Mouse (Mus musculus): ENCODE results near the gene Kntc1. TPM values are rescaled to one million over a fixed set of nuclear protein-coding genes. Genes with fewer than 3 reads are reported as not detected.
A peak's percentile ranks its signal among the peaks of the same experiment; 100 is the strongest.

The Kntc1 gene
- total RNA-seq (2014; rRNA removed) = 0.37 and 0.94 TPM in 2 replicates
- 0.04 and 0.26 TPM in 2 replicates for polyA plus RNA-seq (2012; rRNA removed)

- H3K4me3 ChIP-seq (ENCODE audit: insufficient read depth, low read depth, low read length) = peak within 1 kb of the TSS; percentile 72
- peak within 1 kb of the TSS; percentile 94 for H3K27ac ChIP-seq (replicated peaks; ENCODE audit: insufficient read depth, low read depth, low read length)
- H3K36me3 ChIP-seq (ENCODE audit: control insufficient read depth, insufficient read depth, low read length) = peaks cover 9% of the 10 kb centered on the region
- peak; percentile 97 for DNase-seq (ENCODE audit: extremely low read depth, low read depth, low spot score)
- no peaks in the 10 kb centered on the region for H3K27me3 ChIP-seq (ENCODE audit: control insufficient read depth, insufficient read depth, low read length)
- TF ChIP-seq POLR2A (IDR thresholded peaks at IDR 0.05; ENCODE audit: extremely low read depth, insufficient read depth, low read length) (peak; percentile 96), CTCF (IDR thresholded peaks at IDR 0.05; ENCODE audit: low read depth, low read length) (peak; percentile 27; the same call in 1 of the 2 replicates)
- H3K79me2 ChIP-seq (ENCODE audit: control insufficient read depth, insufficient read depth, low read length) = peaks cover 11% of the 10 kb centered on the region; the same call in 1 of the 2 replicates
- under 1% methylated on average over 63 of the region's 63 CpGs for WGBS
- H3K9ac ChIP-seq (ENCODE audit: low read depth, low read length) = peak within 1 kb of the TSS; percentile 82
- peaks cover 15% of the 10 kb centered on the region for H3K4me1 ChIP-seq (ENCODE audit: control insufficient read depth, insufficient read depth, low read length)
Observed at GRCm38 (mm10) chr5:123749065-123750064, at the start of gene Kntc1, which contains the start of gene Rsrc2. Gene Kntc1, plus strand, starts transcription at chr5:123749716. Gene Rsrc2, minus strand, starts transcription at chr5:123749414.

- peaks cover 33% of the 10 kb centered on the region for H3K36me3 ChIP-seq (ENCODE audit: control insufficient read depth, insufficient read depth, low read length)
Observed at GRCm38 (mm10) chr5:123700625-123701024, 48.9 kb upstream of the Kntc1 start.

GRCm38 (mm10) chr5:123708598-123708997, 40.9 kb upstream of the Kntc1 start:
- no peak overlapping the region for H3K4me3 ChIP-seq (ENCODE audit: insufficient read depth, low read depth, low read length)
- no peak for TF ChIP-seq CTCF (IDR thresholded peaks at IDR 0.05; ENCODE audit: low read depth, low read length)
- no peak for TF ChIP-seq POLR2A (IDR thresholded peaks at IDR 0.05; ENCODE audit: extremely low read depth, insufficient read depth, low read length)
- DNase-seq (ENCODE audit: extremely low read depth, low read depth, low spot score) = no peak
- H3K9ac ChIP-seq (ENCODE audit: low read depth, low read length) = no peak overlapping the region
- no peaks in the 10 kb centered on the region for H3K79me2 ChIP-seq (ENCODE audit: control insufficient read depth, insufficient read depth, low read length)
- peaks cover 4% of the 10 kb centered on the region; the same call in 1 of the 2 replicates for H3K4me1 ChIP-seq (ENCODE audit: control insufficient read depth, insufficient read depth, low read length)
- peaks cover 56% of the 10 kb centered on the region for H3K36me3 ChIP-seq (ENCODE audit: control insufficient read depth, insufficient read depth, low read length)
- H3K27me3 ChIP-seq (ENCODE audit: control insufficient read depth, insufficient read depth, low read length) = no peaks in the 10 kb centered on the region
- no peak overlapping the region for H3K27ac ChIP-seq (replicated peaks; ENCODE audit: insufficient read depth, low read depth, low read length)
- 91% methylated on average over 12 of the region's 12 CpGs for WGBS

More at GRCm38 (mm10) chr5:123700625-123701024, 48.9 kb upstream of the Kntc1 start:
- 42% methylated on average over 11 of the region's 11 CpGs for WGBS
- Histone ChIP-seq H3K27ac (replicated peaks; ENCODE audit: insufficient read depth, low read depth, low read length) (no peak overlapping the region), H3K4me1 (ENCODE audit: control insufficient read depth, insufficient read depth, low read length) (no peaks in the 10 kb centered on the region), H3K4me3 (ENCODE audit: insufficient read depth, low read depth, low read length) (no peak overlapping the region), H3K9ac (ENCODE audit: low read depth, low read length) (no peak overlapping the region), H3K27me3 (ENCODE audit: control insufficient read depth, insufficient read depth, low read length) (no peaks in the 10 kb centered on the region), H3K79me2 (ENCODE audit: control insufficient read depth, insufficient read depth, low read length) (no peaks in the 10 kb centered on the region)
- DNase-seq (ENCODE audit: extremely low read depth, low read depth, low spot score) = peak; percentile 48
- TF ChIP-seq POLR2A (IDR thresholded peaks at IDR 0.05; ENCODE audit: extremely low read depth, insufficient read depth, low read length) (no peak), CTCF (IDR thresholded peaks at IDR 0.05; ENCODE audit: low read depth, low read length) (peak; percentile 13; the same call in 1 of the 2 replicates)

GRCm38 (mm10) chr5:123709571-123709970, 39.9 kb upstream of the Kntc1 start:
- H3K27ac ChIP-seq (replicated peaks; ENCODE audit: insufficient read depth, low read depth, low read length) = no peak overlapping the region
- 41% methylated on average over 4 of the region's 4 CpGs for WGBS
- no peaks in the 10 kb centered on the region for H3K27me3 ChIP-seq (ENCODE audit: control insufficient read depth, insufficient read depth, low read length)
- DNase-seq (ENCODE audit: extremely low read depth, low read depth, low spot score) = peak; percentile 54
- H3K36me3 ChIP-seq (ENCODE audit: control insufficient read depth, insufficient read depth, low read length) = peaks cover 60% of the 10 kb centered on the region
- no peaks in the 10 kb centered on the region for H3K79me2 ChIP-seq (ENCODE audit: control insufficient read depth, insufficient read depth, low read length)
- H3K4me3 ChIP-seq (ENCODE audit: insufficient read depth, low read depth, low read length) = no peak overlapping the region
- no peak overlapping the region for H3K9ac ChIP-seq (ENCODE audit: low read depth, low read length)
- TF ChIP-seq POLR2A (IDR thresholded peaks at IDR 0.05; ENCODE audit: extremely low read depth, insufficient read depth, low read length) = no peak
- no peak for TF ChIP-seq CTCF (IDR thresholded peaks at IDR 0.05; ENCODE audit: low read depth, low read length)
- H3K4me1 ChIP-seq (ENCODE audit: control insufficient read depth, insufficient read depth, low read length) = peaks cover 4% of the 10 kb centered on the region; the same call in 1 of the 2 replicates

- H3K27me3 ChIP-seq (ENCODE audit: control insufficient read depth, insufficient read depth, low read length) = no peaks in the 10 kb centered on the region
- H3K4me3 ChIP-seq (ENCODE audit: insufficient read depth, low read depth, low read length) = no peak overlapping the region
- peaks cover 5% of the 10 kb centered on the region for H3K4me1 ChIP-seq (ENCODE audit: control insufficient read depth, insufficient read depth, low read length)
- 92% methylated on average over 6 of the region's 6 CpGs for WGBS
- H3K27ac ChIP-seq (replicated peaks; ENCODE audit: insufficient read depth, low read depth, low read length) = no peak overlapping the region
- TF ChIP-seq POLR2A (IDR thresholded peaks at IDR 0.05; ENCODE audit: extremely low read depth, insufficient read depth, low read length) (no peak), CTCF (IDR thresholded peaks at IDR 0.05; ENCODE audit: low read depth, low read length) (no peak)
- no peak for DNase-seq (ENCODE audit: extremely low read depth, low read depth, low spot score)
- no peak overlapping the region for H3K9ac ChIP-seq (ENCODE audit: low read depth, low read length)
- peaks cover 46% of the 10 kb centered on the region for H3K36me3 ChIP-seq (ENCODE audit: control insufficient read depth, insufficient read depth, low read length)
- peaks cover 9% of the 10 kb centered on the region; the same call in 1 of the 2 replicates for H3K79me2 ChIP-seq (ENCODE audit: control insufficient read depth, insufficient read depth, low read length)
Observed at GRCm38 (mm10) chr5:123713782-123714181, 35.7 kb upstream of the Kntc1 start.

All from liver, adult 2 months (tissue).